Mouse (Mus musculus) neural tube, embryonic 13.5 days (tissue): ENCODE results near the gene Gm10203. TPM values are rescaled to one million over a fixed set of nuclear protein-coding genes. Genes with fewer than 3 reads are reported as not detected.
"Not testable (repeated sequence)": the region's sequence is repeated elsewhere in the genome, so short reads cannot be mapped to it uniquely, and the experiment has no call there.

ENCODE experiments used
- ATAC-seq: fragments of 200-750 bp; cut with Nextera tagmentation; 2 replicates; pipeline ENCODE4 v1.8.0; 2017; ENCODE audit warnings: low read depth, mild to moderate bottlenecking, moderate TSS enrichment, moderate library complexity
- H3K27ac ChIP-seq: fragments of 300-500 bp; sonication (generic); replicated peaks from 2 replicates; pipeline ENCODE4 v1.5.1; 2015; ENCODE audit warnings: moderate library complexity, mild to moderate bottlenecking, inconsistent platforms
- H3K27me3 ChIP-seq: fragments of 300-500 bp; sonication (generic); 2 replicates; pipeline ENCODE4 v1.6.1; 2015; ENCODE audit warnings: mild to moderate bottlenecking, inconsistent platforms
- H3K36me3 ChIP-seq: fragments of 300-500 bp; sonication (generic); 2 replicates; pipeline ENCODE4 v1.6.1; 2015; ENCODE audit warnings: mild to moderate bottlenecking, inconsistent platforms
- H3K4me1 ChIP-seq: fragments of 300-500 bp; sonication (generic); replicated peaks from 2 replicates; pipeline ENCODE4 v1.6.1; 2015; ENCODE audit warnings: inconsistent platforms
- H3K4me2 ChIP-seq: fragments of 300-500 bp; sonication (generic); 2 replicates; pipeline ENCODE4 v1.6.1; 2015; ENCODE audit warnings: inconsistent platforms, mild to moderate bottlenecking, moderate library complexity
- H3K4me3 ChIP-seq: fragments of 300-500 bp; sonication (generic); 2 replicates; pipeline ENCODE4 v1.5.1; 2015; ENCODE audit warnings: mild to moderate bottlenecking, inconsistent platforms
- H3K9ac ChIP-seq: fragments of 300-500 bp; sonication (generic); 2 replicates; pipeline ENCODE4 v1.6.1; 2015; ENCODE audit warnings: moderate library complexity, mild to moderate bottlenecking, inconsistent platforms
- H3K9me3 ChIP-seq: fragments of 300-500 bp; sonication (generic); 2 replicates; pipeline ENCODE4 v1.6.1; 2016; ENCODE audit warnings: inconsistent platforms
- WGBS: fragments of 180-500 bp; shearing (Covaris S2); methylation state at CpG from one replicate; pipeline ENCODE4 v1.1.7; 2015; 5-methylcytosine and 5-hydroxymethylcytosine counted together
- polyA plus RNA-seq: library from polyadenylated mRNA; unstranded; fragments of >200 nt; fragmentation: Nextera tagmentation; extraction: Ambion mirVana; gene quantifications from 2 replicates; pipeline ENCODE4 v1.2.1, GENCODE M21; 2015

Gm10203 gene
- polyA plus RNA-seq, 1 experiment from 2014 or later = not detected

- H3K27ac ChIP-seq = no peak overlapping the region
- no peaks in the 10 kb centered on the region for H3K36me3 ChIP-seq
- WGBS = 95% methylated on average over 3 of the region's 3 CpGs
- H3K27me3 ChIP-seq = no peaks in the 10 kb centered on the region
- H3K4me3 ChIP-seq = no peak overlapping the region
- peaks cover 23% of the 10 kb centered on the region for H3K4me1 ChIP-seq
- H3K9me3 ChIP-seq = no peaks in the 10 kb centered on the region
- H3K4me2 ChIP-seq = no peak overlapping the region
- ATAC-seq = no peak
- no peak overlapping the region for H3K9ac ChIP-seq
Observed at GRCm38 (mm10) chr6:149139011-149139410, 9.0 kb downstream of the Gm10203 start.

GRCm38 (mm10) chr6:149139471-149139870 is 9.5 kb downstream of the Gm10203 start, which contains the start of gene Etfbkmt:
TSS of gene Etfbkmt (plus strand) at chr6:149139849.
- H3K4me1 ChIP-seq = peaks cover 18% of the 10 kb centered on the region
- WGBS = 90% methylated on average over 1 of the region's 1 CpGs
- H3K36me3 ChIP-seq = no peaks in the 10 kb centered on the region
- no peak within 1 kb of the TSS for H3K9ac ChIP-seq
- no peaks in the 10 kb centered on the region for H3K27me3 ChIP-seq
- no peak for ATAC-seq
- H3K27ac ChIP-seq = no peak within 1 kb of the TSS
- no peaks in the 10 kb centered on the region for H3K9me3 ChIP-seq
- H3K4me2 ChIP-seq = no peak within 1 kb of the TSS
- no peak within 1 kb of the TSS for H3K4me3 ChIP-seq

GRCm38 (mm10) chr6:149141393-149142173 is 11.6 kb downstream of the Gm10203 start:
- Histone ChIP-seq H3K27me3 (no peaks in the 10 kb centered on the region), H3K36me3 (no peaks in the 10 kb centered on the region), H3K4me1 (peaks cover 13% of the 10 kb centered on the region), H3K4me3 (peak overlapping the region; percentile 42), H3K27ac (no peak overlapping the region), H3K4me2 (peak overlapping the region; percentile 61), H3K9ac (peak overlapping the region; percentile 64), H3K9me3 (no peaks in the 10 kb centered on the region)
- 8% methylated on average over 36 of the region's 36 CpGs for WGBS
- peak; percentile 91 for ATAC-seq

- Histone ChIP-seq H3K27ac (no peak overlapping the region), H3K4me2 (no peak overlapping the region), H3K9ac (no peak overlapping the region), H3K27me3 (no peaks in the 10 kb centered on the region), H3K4me3 (no peak overlapping the region), H3K36me3 (peaks cover 3% of the 10 kb centered on the region; the same call in 1 of the 2 replicates), H3K4me1 (peaks cover 13% of the 10 kb centered on the region), H3K9me3 (no peaks in the 10 kb centered on the region)
- ATAC-seq = no peak
- 89% methylated on average over 1 of the region's 1 CpGs for WGBS
Observed at GRCm38 (mm10) chr6:149145143-149145542, 15.2 kb downstream of the Gm10203 start.

- Histone ChIP-seq H3K9me3 (no peaks in the 10 kb centered on the region), H3K4me1 (no peaks in the 10 kb centered on the region), H3K9ac (no peak overlapping the region), H3K36me3 (peaks cover 15% of the 10 kb centered on the region; the same call in 1 of the 2 replicates), H3K27me3 (no peaks in the 10 kb centered on the region), H3K27ac (no peak overlapping the region), H3K4me3 (no peak overlapping the region), H3K4me2 (no peak overlapping the region)
- WGBS = 68% methylated on average over 7 of the region's 7 CpGs
- no peak for ATAC-seq
Observed at GRCm38 (mm10) chr6:149148436-149149229, 18.7 kb downstream of the Gm10203 start.

GRCm38 (mm10) chr6:149152119-149152518 is 22.1 kb downstream of the Gm10203 start:
- H3K36me3 ChIP-seq = peaks cover 32% of the 10 kb centered on the region
- H3K9me3 ChIP-seq = no peaks in the 10 kb centered on the region
- no peak for ATAC-seq
- H3K4me1 ChIP-seq = peaks cover 9% of the 10 kb centered on the region
- H3K27ac ChIP-seq = no peak overlapping the region
- H3K4me2 ChIP-seq = no peak overlapping the region
- H3K4me3 ChIP-seq = no peak overlapping the region
- WGBS = 95% methylated on average over 2 of the region's 2 CpGs
- H3K27me3 ChIP-seq = no peaks in the 10 kb centered on the region
- H3K9ac ChIP-seq = no peak overlapping the region

GRCm38 (mm10) chr6:149153473-149154115 is 23.6 kb downstream of the Gm10203 start:
- H3K27me3 ChIP-seq = no peaks in the 10 kb centered on the region
- peaks cover 9% of the 10 kb centered on the region for H3K4me1 ChIP-seq
- no peak overlapping the region for H3K9ac ChIP-seq
- H3K9me3 ChIP-seq = no peaks in the 10 kb centered on the region
- WGBS = 37% methylated on average over 6 of the region's 6 CpGs
- peaks cover 39% of the 10 kb centered on the region for H3K36me3 ChIP-seq
- H3K4me3 ChIP-seq = no peak overlapping the region
- no peak overlapping the region for H3K27ac ChIP-seq
- H3K4me2 ChIP-seq = no peak overlapping the region
- ATAC-seq = no peak

GRCm38 (mm10) chr6:149154116-149155030 is 24.4 kb downstream of the Gm10203 start:
- H3K9ac ChIP-seq = no peak overlapping the region
- no peak overlapping the region for H3K4me2 ChIP-seq
- no peaks in the 10 kb centered on the region for H3K9me3 ChIP-seq
- no peak overlapping the region for H3K4me3 ChIP-seq
- H3K27ac ChIP-seq = no peak overlapping the region
- WGBS = 18% methylated on average over 8 of the region's 8 CpGs
- H3K36me3 ChIP-seq = peaks cover 47% of the 10 kb centered on the region
- H3K27me3 ChIP-seq = no peaks in the 10 kb centered on the region
- 0 out of 2 replicates have a peak, but pooled peaks have one; percentile 27 for ATAC-seq
- H3K4me1 ChIP-seq = peaks cover 9% of the 10 kb centered on the region

- H3K36me3 ChIP-seq = peaks cover 55% of the 10 kb centered on the region
- no peak overlapping the region for H3K4me2 ChIP-seq
- H3K27me3 ChIP-seq = no peaks in the 10 kb centered on the region
- 62% methylated on average over 3 of the region's 3 CpGs for WGBS
- H3K27ac ChIP-seq = no peak overlapping the region
- H3K4me1 ChIP-seq = peaks cover 9% of the 10 kb centered on the region
- H3K9ac ChIP-seq = no peak overlapping the region
- no peak overlapping the region for H3K4me3 ChIP-seq
- no peak for ATAC-seq
- no peaks in the 10 kb centered on the region for H3K9me3 ChIP-seq
Observed at GRCm38 (mm10) chr6:149155031-149155841, 25.3 kb downstream of the Gm10203 start.

GRCm38 (mm10) chr6:149167038-149167437 is 37.1 kb downstream of the Gm10203 start:
- not testable (repeated sequence) for H3K9me3 ChIP-seq, H3K9ac ChIP-seq, H3K4me3 ChIP-seq, H3K4me1 ChIP-seq, ATAC-seq, H3K27me3 ChIP-seq, H3K4me2 ChIP-seq, H3K27ac ChIP-seq
- peaks cover 70% of the 10 kb centered on the region for H3K36me3 ChIP-seq
- 92% methylated on average over 3 of the region's 4 CpGs for WGBS

GRCm38 (mm10) chr6:149167672-149168071 is 37.7 kb downstream of the Gm10203 start:
- H3K36me3 ChIP-seq = peaks cover 64% of the 10 kb centered on the region
- WGBS = 96% methylated on average over 1 of the region's 1 CpGs
- no peak overlapping the region for H3K4me2 ChIP-seq

More at GRCm38 (mm10) chr6:149167672-149168071, 37.7 kb downstream of the Gm10203 start:
- Histone ChIP-seq H3K9ac (no peak overlapping the region), H3K4me3 (no peak overlapping the region), H3K4me1 (no peaks in the 10 kb centered on the region), H3K27me3 (no peaks in the 10 kb centered on the region), H3K9me3 (no peaks in the 10 kb centered on the region), H3K27ac (no peak overlapping the region)
- ATAC-seq = no peak
